Mouse (Mus musculus) spleen, adult 2 months (tissue): ENCODE results near the gene Mst1. TPM values are rescaled to one million over a fixed set of nuclear protein-coding genes. Genes with fewer than 3 reads are reported as not detected.
A peak's percentile ranks its signal among the peaks of the same experiment; 100 is the strongest.

ENCODE experiments used
- DNase-seq, 2 experiments: peaks; one replicate each; pipeline versions ENCODE4 v3.0.0 to v3.0.0-alpha.2; 2012 to 2021; ENCODE audit warnings: low spot score in 2 of 2, low read depth in 1 of 2
- H3K27ac ChIP-seq: fragments of 200-500 bp; 2 replicates; pipeline ENCODE4 v1.5.1; 2012; ENCODE audit warnings: low read length, inconsistent platforms; ENCODE audit not compliant: insufficient read depth
- H3K27me3 ChIP-seq: fragments of 200-500 bp; 2 replicates; pipeline ENCODE4 v1.6.1; 2012; ENCODE audit warnings: mild to moderate bottlenecking, moderate library complexity, low read length, inconsistent platforms; ENCODE audit not compliant: control insufficient read depth, insufficient read depth
- H3K36me3 ChIP-seq: fragments of 200-500 bp; 2 replicates; pipeline ENCODE4 v1.6.1; 2012; ENCODE audit warnings: mild to moderate bottlenecking, low read length, inconsistent platforms; ENCODE audit not compliant: control insufficient read depth, insufficient read depth
- H3K4me1 ChIP-seq: fragments of 200-500 bp; 2 replicates; pipeline ENCODE4 v1.6.1; 2011; ENCODE audit warnings: inconsistent platforms; ENCODE audit not compliant: control insufficient read depth, insufficient read depth, insufficient read length
- H3K4me3 ChIP-seq: fragments of 200-500 bp; 2 replicates; pipeline ENCODE4 v1.5.1; 2011; ENCODE audit warnings: mild to moderate bottlenecking, inconsistent platforms; ENCODE audit not compliant: insufficient read depth, insufficient read length; ENCODE audit errors: extremely low read depth
- CTCF ChIP-seq: fragments of 200-500 bp; IDR thresholded peaks from 2 replicates; pipeline ENCODE4 v1.5.1; 2011; ENCODE audit warnings: mild to moderate bottlenecking, inconsistent platforms; ENCODE audit not compliant: insufficient read depth, insufficient read length, insufficient replicate concordance; ENCODE audit errors: extremely low read depth
- POLR2A ChIP-seq: fragments of 200-500 bp; IDR thresholded peaks from 2 replicates; pipeline ENCODE4 v1.6.1; 2011; ENCODE audit warnings: low read depth, low read length, inconsistent platforms
- WGBS: fragments of 180-500 bp; shearing (Covaris S2); methylation state at CpG from one replicate; pipeline ENCODE4 v1.1.7; 2018; 5-methylcytosine and 5-hydroxymethylcytosine counted together
- polyA plus RNA-seq: library from polyadenylated mRNA; depleted of rRNA; stranded (reverse); fragments of >200 nt; gene quantifications from 2 replicates; pipeline ENCODE4 v1.2.3, GENCODE M21; 2012

Gene Mst1
- polyA plus RNA-seq, 1 experiment: 1.5 TPM

GRCm38 (mm10) chr9:108110160-108110559 lies 29.9 kb downstream of the Mst1 start:
- WGBS: 47% methylated on average over 16 of the region's 16 CpGs
- no peak overlapping the region for H3K27ac ChIP-seq
- H3K4me3 ChIP-seq: peak overlapping the region; percentile 53; the same call in 1 of the 2 replicates
- H3K27me3 ChIP-seq: peaks cover 6% of the 10 kb centered on the region; the same call in 1 of the 2 replicates
- TF ChIP-seq CTCF (no peak), POLR2A (no peak)
- peaks cover 11% of the 10 kb centered on the region for H3K4me1 ChIP-seq
- no peaks in the 10 kb centered on the region for H3K36me3 ChIP-seq
- DNase-seq: no peak

- peaks cover 11% of the 10 kb centered on the region for H3K4me1 ChIP-seq
- peaks cover 6% of the 10 kb centered on the region; the same call in 1 of the 2 replicates for H3K27me3 ChIP-seq
- peak overlapping the region; percentile 53 for H3K4me3 ChIP-seq
- no peaks in the 10 kb centered on the region for H3K36me3 ChIP-seq
- TF ChIP-seq POLR2A (no peak), CTCF (no peak)
- H3K27ac ChIP-seq: no peak overlapping the region
- WGBS: 3% methylated on average over 22 of the region's 22 CpGs
- DNase-seq: no peak
These were observed 30.9 kb downstream of the Mst1 start for GRCm38 (mm10) chr9:108111101-108111592.

GRCm38 (mm10) chr9:108111593-108112121 lies 31.4 kb downstream of the Mst1 start:
- peaks cover 6% of the 10 kb centered on the region; the same call in 1 of the 2 replicates for H3K27me3 ChIP-seq
- 71% methylated on average over 17 of the region's 17 CpGs for WGBS
- H3K4me3 ChIP-seq: peak overlapping the region; percentile 53; the same call in 1 of the 2 replicates

GRCm38 (mm10) chr9:108112719-108113340 lies 32.6 kb downstream of the Mst1 start:
- 96% methylated on average over 18 of the region's 18 CpGs for WGBS
- peaks cover 6% of the 10 kb centered on the region; the same call in 1 of the 2 replicates for H3K27me3 ChIP-seq
- TF ChIP-seq CTCF: no peak
- TF ChIP-seq POLR2A: no peak

More at GRCm38 (mm10) chr9:108111593-108112121, 31.4 kb downstream of the Mst1 start:
- H3K4me1 ChIP-seq: peaks cover 11% of the 10 kb centered on the region
- no peaks in the 10 kb centered on the region for H3K36me3 ChIP-seq
- H3K27ac ChIP-seq: no peak overlapping the region
- TF ChIP-seq POLR2A (no peak), CTCF (no peak)
- no peak for DNase-seq

GRCm38 (mm10) chr9:108115290-108116077 lies 35.2 kb downstream of the Mst1 start:
- Histone ChIP-seq H3K4me1 (peaks cover 13% of the 10 kb centered on the region), H3K27me3 (peaks cover 6% of the 10 kb centered on the region; the same call in 1 of the 2 replicates), H3K27ac (no peak overlapping the region), H3K36me3 (no peaks in the 10 kb centered on the region), H3K4me3 (no peak overlapping the region)
- 94% methylated on average over 43 of the region's 43 CpGs for WGBS
- no peak for TF ChIP-seq CTCF
- no peak for TF ChIP-seq POLR2A
- DNase-seq: no peak

More at GRCm38 (mm10) chr9:108112719-108113340, 32.6 kb downstream of the Mst1 start:
- H3K27ac ChIP-seq: no peak overlapping the region
- H3K4me1 ChIP-seq: peaks cover 11% of the 10 kb centered on the region
- H3K4me3 ChIP-seq: no peak overlapping the region
- H3K36me3 ChIP-seq: no peaks in the 10 kb centered on the region
- no peak for DNase-seq

GRCm38 (mm10) chr9:108117143-108117542 lies 36.9 kb downstream of the Mst1 start:
- H3K27ac ChIP-seq: no peak overlapping the region
- H3K27me3 ChIP-seq: no peaks in the 10 kb centered on the region
- 74% methylated on average over 4 of the region's 4 CpGs for WGBS
- no peak for DNase-seq
- peaks cover 8% of the 10 kb centered on the region; the same call in 1 of the 2 replicates for H3K4me1 ChIP-seq
- TF ChIP-seq CTCF: no peak
- no peak for TF ChIP-seq POLR2A
- H3K36me3 ChIP-seq: no peaks in the 10 kb centered on the region
- no peak overlapping the region for H3K4me3 ChIP-seq
